ENCODE assay signal across 8 mouse cellular contexts in the genomic region with DNA sequence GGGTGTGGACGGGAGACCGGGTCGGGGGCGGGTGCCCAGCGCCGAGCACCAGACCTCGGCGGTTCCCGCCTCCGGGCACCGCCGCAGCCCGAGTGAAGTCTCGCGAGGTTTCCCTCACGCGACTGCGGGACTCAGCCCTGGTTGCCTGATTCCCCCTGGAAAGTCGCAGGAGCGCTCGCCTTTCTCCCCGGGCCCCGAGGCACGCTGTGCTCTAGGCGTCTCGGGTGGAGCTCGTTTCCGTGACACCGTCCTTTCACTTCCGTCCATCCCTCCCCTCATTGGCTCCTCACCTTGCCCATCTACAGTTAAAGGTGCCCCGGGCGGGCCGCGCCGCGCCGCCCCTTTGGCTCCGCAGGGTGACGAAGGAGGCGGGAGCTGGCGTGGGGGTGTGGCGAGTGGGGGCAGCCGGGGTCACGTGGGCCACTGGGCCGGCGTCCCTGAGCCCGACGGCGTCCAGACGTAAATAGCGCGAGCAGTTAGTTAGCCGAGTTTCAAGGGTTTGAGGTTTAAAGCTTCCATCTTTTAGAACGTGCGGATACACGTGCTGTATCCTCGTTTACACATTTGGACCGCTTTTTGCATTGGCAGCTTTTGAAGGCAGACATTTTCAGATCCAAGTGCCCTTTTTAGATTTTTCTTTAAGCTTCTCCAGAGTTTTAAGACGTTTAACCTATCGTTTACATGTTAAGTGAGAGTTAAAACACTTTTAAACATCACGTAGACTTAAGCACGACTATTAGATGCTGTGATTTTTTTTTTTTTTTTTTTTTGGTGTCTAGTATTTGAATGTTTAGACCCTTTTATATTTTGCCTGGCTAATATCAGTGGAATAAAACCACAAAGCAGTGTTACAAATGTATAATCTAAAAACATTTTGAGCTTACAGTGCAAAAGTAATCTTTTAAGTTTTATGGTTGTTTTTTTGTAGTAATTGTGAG. TPM values are rescaled to one million over a fixed set of nuclear protein-coding genes. Genes with fewer than 3 reads are reported as not detected.
A peak's percentile ranks its signal among the peaks of the same experiment; 100 is the strongest.
DNase-seq lines count a peak whose midpoint lies in the region; ATAC-seq and TF ChIP-seq lines count a peak whose summit lies in the region.

No protein-coding gene starts in this region.

- ATAC-seq in forebrain, embryonic 11.5 days (replicated peaks; ENCODE audit: low FRiP score): peak; percentile 98
- ATAC-seq in heart, embryonic 16.5 days (replicated peaks; ENCODE audit: extremely low read depth, insufficient read depth, low FRiP score): peak; percentile 98
- ATAC-seq in liver, embryonic 15.5 days (ENCODE audit: insufficient read depth): peak; percentile 98
- ATAC-seq in neural tube, embryonic 12.5 days (ENCODE audit: low FRiP score, low read depth): peak; percentile 98

- in situ Hi-C loops in CH12.LX (cut with MboI; ENCODE audit: low pct_ligation_motif_present, low pct_unique_long_range_greater_than_20kb, low sequenced_read_pairs): no loop called here

- peak; percentile 75 for TF ChIP-seq POLR2A in CH12.LX (IDR thresholded peaks at IDR 0.05; ENCODE audit: low read depth, low read length)

- under 1% methylated on average over 51 of the region's 62 CpGs for WGBS in forebrain, embryonic 11.5 days
- under 1% methylated on average over 62 of the region's 62 CpGs for WGBS in heart, embryonic 16.5 days
- under 1% methylated on average over 62 of the region's 62 CpGs for WGBS in liver, embryonic 15.5 days (ENCODE audit: insufficient replicate concordance)
- WGBS in neural tube, embryonic 12.5 days: 1% methylated on average over 62 of the region's 62 CpGs

- peak; percentile 96 for DNase-seq in CH12.LX (ENCODE audit: extremely low read depth)
- peak; percentile 95 for DNase-seq in c-Kit-positive CD71-positive TER-119-negative erythroid progenitor cells, embryonic 14.5 days (ENCODE audit: low read depth)
- DNase-seq in forebrain, embryonic 11.5 days (ENCODE audit: low spot score): peak; percentile 98
- peak; percentile 98 for DNase-seq in kidney, postnatal 36 days
- peak; percentile 97 for DNase-seq in telencephalon, adult 2 months (ENCODE audit: low read depth, low spot score)

- H3K79me2 ChIP-seq in CH12.LX (replicated peaks; ENCODE audit: control insufficient read depth, extremely low read depth, insufficient read depth, poor library complexity, severe bottlenecking): peaks cover 13% of the 10 kb centered on the region

- no peak for TF ChIP-seq RAD21 in CH12.LX (IDR thresholded peaks at IDR 0.05; ENCODE audit: low read depth, low read length)

- peaks cover 11 to 14% of the 10 kb centered on the region in 2 experiments for H3K36me3 ChIP-seq in CH12.LX (replicated peaks in 1 of 2; ENCODE audit: control insufficient read depth in 1 of 2, insufficient read depth in 1 of 2, low read length in 1 of 2)
- no peaks in the 10 kb centered on the region; the same call in 1 of the 2 replicates for H3K36me3 ChIP-seq in forebrain, embryonic 11.5 days (ENCODE audit: control insufficient read depth, insufficient read depth, low read length)
- H3K36me3 ChIP-seq in heart, embryonic 16.5 days (ENCODE audit: control insufficient read depth, insufficient read depth): peaks cover 5% of the 10 kb centered on the region
- peaks cover 24% of the 10 kb centered on the region for H3K36me3 ChIP-seq in liver, embryonic 15.5 days (replicated peaks)
- H3K36me3 ChIP-seq in neural tube, embryonic 12.5 days: peaks cover 11% of the 10 kb centered on the region; the same call in 1 of the 2 replicates

- H3K9me3 ChIP-seq in CH12.LX (replicated peaks; ENCODE audit: low read length): no peaks in the 10 kb centered on the region
- H3K9me3 ChIP-seq in forebrain, embryonic 11.5 days (ENCODE audit: control insufficient read depth, low read length): no peaks in the 10 kb centered on the region
- H3K9me3 ChIP-seq in heart, embryonic 16.5 days (replicated peaks; ENCODE audit: control insufficient read depth, low read length): no peaks in the 10 kb centered on the region
- H3K9me3 ChIP-seq in liver, embryonic 15.5 days (replicated peaks): no peaks in the 10 kb centered on the region
- H3K9me3 ChIP-seq in neural tube, embryonic 12.5 days: no peaks in the 10 kb centered on the region

- H3K4me3 ChIP-seq in CH12.LX (replicated peaks in 1 of 3; ENCODE audit: low read depth in 2 of 3, low read length in 2 of 3, poor library complexity in 1 of 3): peak overlapping the region; percentile 71 to 73 (median 71)
- peak overlapping the region; percentile 64 for H3K4me3 ChIP-seq in forebrain, embryonic 11.5 days (ENCODE audit: low read depth, low read length)
- H3K4me3 ChIP-seq in heart, embryonic 16.5 days (ENCODE audit: low read length): peak overlapping the region; percentile 87
- peak overlapping the region; percentile 90 for H3K4me3 ChIP-seq in liver, embryonic 15.5 days (replicated peaks)
- H3K4me3 ChIP-seq in neural tube, embryonic 12.5 days: peak overlapping the region; percentile 68

- TF ChIP-seq EP300 in CH12.LX (IDR thresholded peaks at IDR 0.05; ENCODE audit: low read length): no peak

- H3K27me3 ChIP-seq in CH12.LX (replicated peaks): no peaks in the 10 kb centered on the region
- no peaks in the 10 kb centered on the region for H3K27me3 ChIP-seq in forebrain, embryonic 11.5 days (ENCODE audit: control insufficient read depth, insufficient read depth, low read length)
- H3K27me3 ChIP-seq in heart, embryonic 16.5 days (ENCODE audit: control insufficient read depth, insufficient read depth, low read length): no peaks in the 10 kb centered on the region
- no peaks in the 10 kb centered on the region for H3K27me3 ChIP-seq in liver, embryonic 15.5 days
- no peaks in the 10 kb centered on the region for H3K27me3 ChIP-seq in neural tube, embryonic 12.5 days (replicated peaks)

- peaks cover 0 to 10% of the 10 kb centered on the region in 2 experiments; a peak in 2 of 4 replicates for H3K4me1 ChIP-seq in CH12.LX (ENCODE audit: control insufficient read depth in 1 of 2, insufficient read depth in 2 of 2)
- H3K4me1 ChIP-seq in forebrain, embryonic 11.5 days (replicated peaks; ENCODE audit: control insufficient read depth, insufficient read depth, low read length): peaks cover 5% of the 10 kb centered on the region; the same call in 1 of the 2 replicates
- peaks cover 11% of the 10 kb centered on the region for H3K4me1 ChIP-seq in heart, embryonic 16.5 days (ENCODE audit: control insufficient read depth, insufficient read depth, low read length)
- H3K4me1 ChIP-seq in liver, embryonic 15.5 days (replicated peaks): peaks cover 21% of the 10 kb centered on the region
- peaks cover 15% of the 10 kb centered on the region for H3K4me1 ChIP-seq in neural tube, embryonic 12.5 days

- dilution Hi-C loops in CH12.LX (cut with MboI; ENCODE audit: extremely low pct_ligation_motif_present, extremely low pct_unique_long_range_greater_than_20kb, low sequenced_read_pairs): no loop called here

- peak overlapping the region; percentile 84 for H3K9ac ChIP-seq in CH12.LX (ENCODE audit: insufficient read depth, low read depth)
- H3K9ac ChIP-seq in forebrain, embryonic 11.5 days (ENCODE audit: low read length): peak overlapping the region; percentile 91
- H3K9ac ChIP-seq in heart, embryonic 16.5 days (ENCODE audit: low read length): peak overlapping the region; percentile 94
- H3K9ac ChIP-seq in liver, embryonic 15.5 days: peak overlapping the region; percentile 87
- peak overlapping the region; percentile 77 for H3K9ac ChIP-seq in neural tube, embryonic 12.5 days

- no peak overlapping the region for H3K4me2 ChIP-seq in CH12.LX (ENCODE audit: insufficient read depth, low read depth, poor library complexity, severe bottlenecking)
- peak overlapping the region; percentile 78; the same call in 1 of the 2 replicates for H3K4me2 ChIP-seq in forebrain, embryonic 11.5 days (ENCODE audit: low read depth, low read length, severe bottlenecking)
- peak overlapping the region; percentile 64 for H3K4me2 ChIP-seq in heart, embryonic 16.5 days (ENCODE audit: low read depth, low read length)
- peak overlapping the region; percentile 93 for H3K4me2 ChIP-seq in liver, embryonic 15.5 days
- peak overlapping the region; percentile 72 for H3K4me2 ChIP-seq in neural tube, embryonic 12.5 days (replicated peaks)

- H3K27ac ChIP-seq in CH12.LX (ENCODE audit: insufficient read depth, low read depth): peak overlapping the region; percentile 86
- peak overlapping the region; percentile 98 for H3K27ac ChIP-seq in forebrain, embryonic 11.5 days (ENCODE audit: low read depth, low read length)
- H3K27ac ChIP-seq in heart, embryonic 16.5 days (ENCODE audit: low read length): peak overlapping the region; percentile 99
- peak overlapping the region; percentile 94 for H3K27ac ChIP-seq in liver, embryonic 15.5 days (replicated peaks)
- peak overlapping the region; percentile 96 for H3K27ac ChIP-seq in neural tube, embryonic 12.5 days

- TF ChIP-seq CTCF in CH12.LX (conservative IDR thresholded peaks at IDR 0.05 in 1 of 2, IDR thresholded peaks at IDR 0.05 in 1 of 2; ENCODE audit: low read depth in 2 of 2, low read length in 2 of 2): no peak

TF ChIP-seq in CH12.LX, 34 proteins besides CTCF, POLR2A, EP300 and RAD21 (continues in another document):
- peak; percentile 99 for TF ChIP-seq BHLHE40 (IDR thresholded peaks at IDR 0.05; ENCODE audit: low read depth, low read length)
- peak; percentile 98 for TF ChIP-seq MAX (IDR thresholded peaks at IDR 0.05; ENCODE audit: low read length)
- TF ChIP-seq USF2 (conservative IDR thresholded peaks at IDR 0.05; ENCODE audit: low read depth, low read length): peak; percentile 94
- TF ChIP-seq ZKSCAN1 (IDR thresholded peaks at IDR 0.05; ENCODE audit: borderline replicate concordance, low read depth, low read length): no peak
- TF ChIP-seq MXI1 (IDR thresholded peaks at IDR 0.05; ENCODE audit: low read depth, low read length): peak; percentile 95
- peak; percentile 69 for TF ChIP-seq CHD1 (IDR thresholded peaks at IDR 0.05; ENCODE audit: low read depth, low read length)
- TF ChIP-seq ETS1 (conservative IDR thresholded peaks at IDR 0.05; ENCODE audit: low read depth, low read length): peak; percentile 67
- peak; percentile 29; the same call in 1 of the 2 replicates for TF ChIP-seq MEF2A (IDR thresholded peaks at IDR 0.05; ENCODE audit: borderline replicate concordance, low read depth, low read length)
- TF ChIP-seq ZC3H11A (IDR thresholded peaks at IDR 0.05; ENCODE audit: low read depth, low read length): no peak
- peak; percentile 50 for TF ChIP-seq NRF1 (IDR thresholded peaks at IDR 0.05; ENCODE audit: low read depth, low read length)
- peak; percentile 34; the same call in 1 of the 2 replicates for TF ChIP-seq MAZ (IDR thresholded peaks at IDR 0.05; ENCODE audit: low read depth, low read length)

RNA-seq across cellular contexts. Expression of a gene that starts 0.8 kb away (rescaled TPM):
- total RNA-seq in CH12.LX (2012; rRNA removed) (55.6 and 70.0 TPM in 2 replicates), CH12.LX (2014; rRNA removed) (158 and 198 TPM in 2 replicates)
- polyA plus RNA-seq in CH12.LX (2012; ENCODE audit: insufficient read length, low read depth): 211 and 239 TPM in 2 replicates
- polyA plus RNA-seq in forebrain, embryonic 11.5 days (2014; fragmentation: Nextera tagmentation; extraction: Ambion mirVana): 282 and 302 TPM in 2 replicates
- 160 and 198 TPM in 2 replicates for polyA plus RNA-seq in heart, embryonic 16.5 days (2015; fragmentation: Nextera tagmentation; extraction: Ambion mirVana)
- 68.7 and 88.5 TPM in 2 replicates for polyA plus RNA-seq in liver, embryonic 15.5 days (2015; fragmentation: Nextera tagmentation; extraction: Ambion mirVana)
- 226 and 269 TPM in 2 replicates for polyA plus RNA-seq in neural tube, embryonic 12.5 days (2016; fragmentation: Nextera tagmentation; extraction: Ambion mirVana)

Comparison
In these comparisons a context has a peak if more than half of its experiments do, and no peak if none do; other contexts are left out.
1. Peak in every context shown above with its lines: DNase-seq, ATAC-seq, H3K4me3 ChIP-seq and H3K27ac ChIP-seq.